Mouse (Mus musculus): ENCODE results near the gene Gm13078. TPM values are rescaled to one million over a fixed set of nuclear protein-coding genes. Genes with fewer than 3 reads are reported as not detected.

Gene Gm13078
- not detected for polyA plus RNA-seq (2014; fragmentation: Illumina TruSeq; extraction: RNeasy Lipid Tissue Mini Kit (QIAGEN cat#74804); ENCODE audit: low read depth, low replicate concordance)

DNA sequence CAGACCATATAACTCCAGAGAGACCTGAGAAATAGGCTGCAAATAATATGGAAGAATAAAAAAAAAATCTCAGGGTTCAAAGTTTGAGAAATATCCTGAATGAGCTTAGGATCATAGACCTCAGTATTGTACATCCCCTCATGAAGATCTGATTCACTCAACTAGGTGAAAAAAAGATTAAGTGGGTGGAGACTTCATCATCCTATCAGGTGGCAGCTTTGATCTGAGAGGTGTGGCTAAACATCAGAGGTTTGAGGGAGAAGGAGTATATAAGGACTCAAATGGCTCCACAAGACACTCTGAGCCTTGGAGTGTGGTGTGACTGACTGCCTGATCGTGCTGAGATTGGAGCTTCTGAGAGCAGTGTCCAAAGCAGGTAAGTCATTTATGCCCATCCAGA is at the start of gene Gm13078:
TSS of gene Gm13078 (plus strand) at position 301 of the 400 bp plus-strand sequence.

GRCm38 (mm10) chr4:143702611-143703010 is 16.6 kb upstream of the Gm13078 start, which contains the start of gene Gm13089:
Gene Gm13089, minus strand, starts transcription at chr4:143702711.

Other genes starting within 250 kb of the Gm13078 start
- not detected for gene Gm13043, start 208.1 kb upstream of the Gm13078 start, polyA plus RNA-seq (2014; fragmentation: Illumina TruSeq; extraction: RNeasy Lipid Tissue Mini Kit (QIAGEN cat#74804); ENCODE audit: low read depth, low replicate concordance)
- not detected for gene Gm13040, start 183.5 kb upstream of the Gm13078 start, polyA plus RNA-seq (2014; fragmentation: Illumina TruSeq; extraction: RNeasy Lipid Tissue Mini Kit (QIAGEN cat#74804); ENCODE audit: low read depth, low replicate concordance)
- not detected for gene BC080695, start 167.8 kb upstream of the Gm13078 start, polyA plus RNA-seq (2014; fragmentation: Illumina TruSeq; extraction: RNeasy Lipid Tissue Mini Kit (QIAGEN cat#74804); ENCODE audit: low read depth, low replicate concordance)
- gene Gm13057, start 167.7 kb upstream of the Gm13078 start, polyA plus RNA-seq (2014; fragmentation: Illumina TruSeq; extraction: RNeasy Lipid Tissue Mini Kit (QIAGEN cat#74804); ENCODE audit: low read depth, low replicate concordance), result not detected
- gene Gm13083, start 104.5 kb upstream of the Gm13078 start, polyA plus RNA-seq (2014; fragmentation: Illumina TruSeq; extraction: RNeasy Lipid Tissue Mini Kit (QIAGEN cat#74804); ENCODE audit: low read depth, low replicate concordance), result not detected
- gene Gm13088, start 62.2 kb upstream of the Gm13078 start, polyA plus RNA-seq (2014; fragmentation: Illumina TruSeq; extraction: RNeasy Lipid Tissue Mini Kit (QIAGEN cat#74804); ENCODE audit: low read depth, low replicate concordance), result not detected
- gene Gm13089, start 16.7 kb upstream of the Gm13078 start, polyA plus RNA-seq (2014; fragmentation: Illumina TruSeq; extraction: RNeasy Lipid Tissue Mini Kit (QIAGEN cat#74804); ENCODE audit: low read depth, low replicate concordance), result not detected
- not detected for gene Gm13023, start 69.9 kb downstream of the Gm13078 start, polyA plus RNA-seq (2014; fragmentation: Illumina TruSeq; extraction: RNeasy Lipid Tissue Mini Kit (QIAGEN cat#74804); ENCODE audit: low read depth, low replicate concordance)
- not detected for gene Gm13084, start 96.6 kb downstream of the Gm13078 start, polyA plus RNA-seq (2014; fragmentation: Illumina TruSeq; extraction: RNeasy Lipid Tissue Mini Kit (QIAGEN cat#74804); ENCODE audit: low read depth, low replicate concordance)
- gene Gm13103, start 127.0 kb downstream of the Gm13078 start, polyA plus RNA-seq (2014; fragmentation: Illumina TruSeq; extraction: RNeasy Lipid Tissue Mini Kit (QIAGEN cat#74804); ENCODE audit: low read depth, low replicate concordance), result not detected
- gene Pramef6, start 180.9 kb downstream of the Gm13078 start, polyA plus RNA-seq (2014; fragmentation: Illumina TruSeq; extraction: RNeasy Lipid Tissue Mini Kit (QIAGEN cat#74804); ENCODE audit: low read depth, low replicate concordance), result not detected
- gene Pramef25, start 231.6 kb downstream of the Gm13078 start, polyA plus RNA-seq (2014; fragmentation: Illumina TruSeq; extraction: RNeasy Lipid Tissue Mini Kit (QIAGEN cat#74804); ENCODE audit: low read depth, low replicate concordance), result not detected
- gene Gm13101, start 247.5 kb downstream of the Gm13078 start, polyA plus RNA-seq (2014; fragmentation: Illumina TruSeq; extraction: RNeasy Lipid Tissue Mini Kit (QIAGEN cat#74804); ENCODE audit: low read depth, low replicate concordance), result not detected

All from adrenal gland, adult 10 weeks (tissue).